Mouse (Mus musculus) midbrain, embryonic 10.5 days (tissue): ENCODE measurements around the gene Aire. TPM values are rescaled to one million over a fixed set of nuclear protein-coding genes. Genes with fewer than 3 reads are reported as not detected.
"Not testable (repeated sequence)": the region's sequence is repeated elsewhere in the genome, so short reads cannot be mapped to it uniquely, and the experiment has no call there.

Experiments
- DNase-seq: peaks from one replicate; pipeline ENCODE4 v3.0.0-alpha.2; 2017; ENCODE audit warnings: low spot score
- H3K27ac ChIP-seq: fragments of 300-500 bp; sonication (generic); replicated peaks from 2 replicates; pipeline ENCODE4 v1.5.1; 2016; ENCODE audit warnings: mild to moderate bottlenecking
- H3K27me3 ChIP-seq: fragments of 300-500 bp; sonication (generic); 2 replicates; pipeline ENCODE4 v1.6.1; 2016; ENCODE audit warnings: low read depth, mild to moderate bottlenecking; ENCODE audit not compliant: poor library complexity, severe bottlenecking
- H3K36me3 ChIP-seq: fragments of 300-500 bp; sonication (generic); 2 replicates; pipeline ENCODE4 v1.6.1; 2016; ENCODE audit warnings: mild to moderate bottlenecking, moderate library complexity
- H3K4me1 ChIP-seq: fragments of 300-500 bp; sonication (generic); 2 replicates; pipeline ENCODE4 v1.6.1; 2016
- H3K4me3 ChIP-seq: fragments of 300-500 bp; sonication (generic); 2 replicates; pipeline ENCODE4 v1.5.1; 2016; ENCODE audit warnings: mild to moderate bottlenecking, moderate library complexity
- H3K9me3 ChIP-seq: fragments of 300-500 bp; sonication (generic); replicated peaks from 2 replicates; pipeline ENCODE4 v1.6.1; 2016; ENCODE audit warnings: mild to moderate bottlenecking
- WGBS: fragments of 180-500 bp; shearing (Covaris S2); methylation state at CpG from one replicate; pipeline ENCODE4 v1.1.7; 2016; 5-methylcytosine and 5-hydroxymethylcytosine counted together
- polyA plus RNA-seq: library from polyadenylated mRNA; unstranded; fragments of >200 nt; fragmentation: Nextera tagmentation; extraction: Ambion mirVana; gene quantifications from 2 replicates; pipeline ENCODE4 v1.2.1, GENCODE M21; 2016

The Aire gene
- polyA plus RNA-seq, 1 experiment from 2014 or later: 0.12 TPM

DNA sequence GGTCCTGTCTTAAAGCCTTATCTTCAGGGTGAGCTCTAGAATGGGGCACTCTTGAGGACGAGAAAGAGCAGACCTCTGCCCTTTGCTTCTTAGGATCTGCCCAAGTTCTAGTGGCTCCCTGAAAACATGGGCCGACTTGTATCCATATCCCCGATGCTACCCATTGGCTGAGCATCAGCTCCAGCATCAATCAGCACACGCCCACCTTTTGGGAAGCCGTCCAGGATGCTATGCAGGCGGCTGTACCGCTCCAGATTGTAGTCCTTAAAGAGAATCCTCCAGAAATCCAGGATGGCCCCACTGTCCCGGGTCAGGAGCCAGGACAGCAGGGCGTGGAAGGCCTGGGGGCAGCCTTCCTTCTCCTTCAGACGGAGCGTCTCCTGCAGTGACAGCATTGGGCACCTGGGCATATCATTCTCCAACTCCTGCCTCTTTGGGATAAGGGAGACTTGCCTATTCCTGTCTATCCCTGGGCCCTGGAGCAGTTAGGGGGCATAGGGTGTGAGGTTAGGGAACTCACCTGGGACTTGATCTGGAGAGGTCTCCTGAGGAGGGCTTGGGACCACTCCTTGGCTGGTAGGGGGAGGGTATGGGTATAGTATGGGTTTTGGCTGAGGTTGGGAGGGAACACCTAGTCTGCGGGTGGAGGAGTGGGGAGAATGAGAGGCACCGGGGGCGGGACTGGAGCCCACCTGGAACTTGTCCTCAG, 559 bp downstream of the Aire start:
- DNase-seq: no peak
- H3K9me3 ChIP-seq: no peaks in the 10 kb centered on the region
- peaks cover 18% of the 10 kb centered on the region for H3K27me3 ChIP-seq
- peak overlapping the region; percentile 47 for H3K4me3 ChIP-seq
- H3K36me3 ChIP-seq: no peaks in the 10 kb centered on the region
- WGBS: 64% methylated on average over 14 of the region's 14 CpGs
- H3K27ac ChIP-seq: peak overlapping the region; percentile 74
- peaks cover 10% of the 10 kb centered on the region for H3K4me1 ChIP-seq

DNA sequence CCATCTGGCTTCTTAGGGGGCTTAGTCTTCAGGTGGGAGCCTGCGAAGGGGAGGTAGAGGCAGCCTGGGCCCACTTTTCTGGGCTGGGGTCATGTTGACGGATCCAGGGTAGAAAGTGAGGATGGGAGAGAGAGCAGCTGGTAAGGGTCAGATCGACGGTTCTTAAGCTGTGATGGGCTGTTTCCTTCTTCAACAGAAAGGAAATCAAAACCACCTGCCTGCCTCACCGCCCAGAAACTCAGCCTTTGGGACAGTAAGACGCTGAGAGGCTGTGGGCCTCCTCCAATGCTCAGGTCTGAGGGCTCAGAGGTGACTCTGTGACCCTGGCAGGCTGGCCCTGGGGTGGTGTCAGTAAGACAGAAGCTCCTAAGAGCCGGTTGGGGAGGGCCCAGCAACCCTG, 1.3 kb downstream of the Aire start:
- Histone ChIP-seq H3K27ac (no peak overlapping the region), H3K4me1 (peaks cover 10% of the 10 kb centered on the region), H3K4me3 (no peak overlapping the region), H3K36me3 (no peaks in the 10 kb centered on the region), H3K9me3 (no peaks in the 10 kb centered on the region), H3K27me3 (peaks cover 18% of the 10 kb centered on the region)
- 77% methylated on average over 7 of the region's 7 CpGs for WGBS
- DNase-seq: no peak

DNA sequence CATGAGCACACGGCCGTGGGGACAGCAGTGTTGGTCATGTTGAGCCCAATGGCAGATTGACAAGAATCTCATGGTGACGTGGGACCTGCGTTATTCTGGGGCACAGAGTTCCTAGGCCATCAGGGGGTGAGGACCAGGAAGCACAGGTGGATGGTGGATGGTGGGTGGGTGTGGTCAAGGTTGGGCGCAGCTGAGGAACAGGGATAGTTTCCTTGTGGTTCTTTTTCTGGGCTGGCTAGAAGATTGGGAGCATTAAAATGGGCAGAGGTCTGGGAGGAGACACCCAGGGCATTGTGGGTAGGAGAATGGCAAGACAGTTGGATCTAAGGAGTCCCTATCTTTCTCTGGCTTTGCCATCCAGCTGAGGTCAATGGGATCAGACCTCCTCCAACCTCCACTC, 1.8 kb downstream of the Aire start, which contains the start of gene Dnmt3l:
TSS of gene Dnmt3l (plus strand) at position 301 of the 400 bp plus-strand sequence.
- no peak for DNase-seq
- Histone ChIP-seq H3K27me3 (peaks cover 18% of the 10 kb centered on the region), H3K4me1 (peaks cover 10% of the 10 kb centered on the region), H3K27ac (no peak within 1 kb of the TSS), H3K9me3 (no peaks in the 10 kb centered on the region), H3K36me3 (no peaks in the 10 kb centered on the region), H3K4me3 (no peak within 1 kb of the TSS)
- WGBS: 95% methylated on average over 5 of the region's 5 CpGs

DNA sequence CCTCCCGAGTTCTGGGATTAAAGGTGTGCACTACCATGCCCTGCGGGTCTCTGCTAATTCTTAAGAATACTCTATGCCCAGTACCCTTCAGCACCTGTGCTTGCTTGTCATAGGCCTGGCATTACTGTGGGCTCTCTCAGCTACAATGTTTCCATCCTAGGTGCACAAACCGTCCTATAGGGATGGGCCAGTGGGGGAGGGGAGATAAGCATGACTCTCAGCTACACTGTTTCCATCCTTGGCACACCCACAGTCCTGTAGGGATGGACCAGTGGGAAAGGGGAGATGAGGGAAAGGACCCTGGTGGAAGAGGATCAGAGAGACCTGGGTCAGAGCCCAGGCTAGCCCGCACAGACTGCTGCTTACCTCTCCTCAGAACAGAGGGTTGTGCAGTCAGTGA, 6.3 kb downstream of the Aire start:
- no peak for DNase-seq
- Histone ChIP-seq H3K4me1 (no peaks in the 10 kb centered on the region), H3K27me3 (peaks cover under 1% of the 10 kb centered on the region; the same call in 1 of the 2 replicates), H3K4me3 (no peak overlapping the region), H3K27ac (no peak overlapping the region), H3K9me3 (no peaks in the 10 kb centered on the region), H3K36me3 (no peaks in the 10 kb centered on the region)
- WGBS: 81% methylated on average over 4 of the region's 4 CpGs

DNA sequence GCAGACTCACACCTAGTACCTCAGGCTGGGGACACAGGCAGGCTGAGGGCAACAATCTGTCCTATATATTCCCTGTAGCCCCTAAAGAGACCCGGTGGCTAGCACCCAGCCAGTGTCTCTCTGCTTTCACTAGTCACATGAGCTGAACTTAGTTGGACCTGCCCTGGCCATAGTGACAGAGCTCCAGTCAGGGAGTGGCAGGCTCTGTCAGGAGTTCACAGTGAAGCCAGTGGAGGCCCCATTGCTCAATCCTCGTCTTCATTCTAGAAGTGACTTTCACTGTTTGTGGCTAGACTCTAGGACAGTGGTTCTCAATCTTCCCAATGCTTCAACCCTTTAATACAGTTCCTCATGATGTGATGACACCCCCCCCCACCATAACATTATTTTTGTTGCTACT, 11.4 kb downstream of the Aire start:
- H3K36me3 ChIP-seq: no peaks in the 10 kb centered on the region
- DNase-seq: no peak
- no peaks in the 10 kb centered on the region for H3K4me1 ChIP-seq
- no peak overlapping the region for H3K4me3 ChIP-seq
- H3K9me3 ChIP-seq: no peaks in the 10 kb centered on the region
- whole genome bisulfite sequencing: 93% methylated on average over 2 of the region's 2 CpGs
- no peak overlapping the region for H3K27ac ChIP-seq
- no peaks in the 10 kb centered on the region for H3K27me3 ChIP-seq

DNA sequence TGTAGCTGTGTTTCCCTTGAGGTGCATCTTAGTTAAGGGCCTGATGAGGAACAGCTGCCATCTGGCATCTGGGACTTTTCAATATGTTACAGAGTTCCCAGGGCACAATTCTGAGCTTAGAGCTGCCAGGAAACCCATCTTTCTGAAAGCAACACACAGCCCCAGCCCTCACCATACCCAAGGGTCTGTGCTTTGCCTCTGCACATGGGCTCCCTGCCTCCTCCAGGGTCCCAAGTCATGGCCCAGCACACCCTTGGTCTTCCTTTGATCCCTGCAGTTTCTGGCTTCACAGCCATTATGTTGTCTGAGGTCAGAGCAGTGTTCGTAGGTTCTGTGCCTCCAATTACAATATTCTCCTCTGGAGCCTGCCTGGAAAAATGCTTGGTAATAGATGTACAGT, 14.3 kb downstream of the Aire start:
- Histone ChIP-seq H3K9me3 (no peaks in the 10 kb centered on the region), H3K36me3 (no peaks in the 10 kb centered on the region), H3K4me1 (no peaks in the 10 kb centered on the region), H3K27me3 (no peaks in the 10 kb centered on the region), H3K4me3 (no peak overlapping the region), H3K27ac (no peak overlapping the region)
- no peak for DNase-seq
- 85% methylated on average over 1 of the region's 1 CpGs for WGBS

DNA sequence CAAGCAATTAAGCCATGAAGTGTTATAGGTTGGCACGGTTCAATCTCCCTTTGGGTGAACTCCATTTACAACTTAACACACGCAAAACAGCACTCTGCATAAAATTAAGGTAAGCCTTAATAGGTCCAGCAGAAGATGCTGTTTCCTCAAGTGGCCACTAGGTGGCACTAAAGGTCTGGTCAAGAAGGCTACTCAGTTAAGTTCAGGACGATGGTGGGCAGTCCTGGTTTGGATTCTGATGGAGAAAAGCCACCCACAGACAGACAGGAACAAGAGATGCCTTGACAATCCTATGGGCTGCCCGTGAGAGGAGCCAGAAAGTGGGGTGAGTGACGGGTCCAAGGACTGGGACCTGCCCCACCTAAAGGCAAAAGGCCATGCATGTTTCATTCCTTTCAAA, 15.3 kb downstream of the Aire start:
- peak; percentile 77 for DNase-seq
- H3K27ac ChIP-seq: no peak overlapping the region
- H3K9me3 ChIP-seq: no peaks in the 10 kb centered on the region
- WGBS: 7% methylated on average over 5 of the region's 5 CpGs
- H3K4me1 ChIP-seq: no peaks in the 10 kb centered on the region
- no peaks in the 10 kb centered on the region for H3K27me3 ChIP-seq
- H3K4me3 ChIP-seq: no peak overlapping the region
- H3K36me3 ChIP-seq: no peaks in the 10 kb centered on the region

DNA sequence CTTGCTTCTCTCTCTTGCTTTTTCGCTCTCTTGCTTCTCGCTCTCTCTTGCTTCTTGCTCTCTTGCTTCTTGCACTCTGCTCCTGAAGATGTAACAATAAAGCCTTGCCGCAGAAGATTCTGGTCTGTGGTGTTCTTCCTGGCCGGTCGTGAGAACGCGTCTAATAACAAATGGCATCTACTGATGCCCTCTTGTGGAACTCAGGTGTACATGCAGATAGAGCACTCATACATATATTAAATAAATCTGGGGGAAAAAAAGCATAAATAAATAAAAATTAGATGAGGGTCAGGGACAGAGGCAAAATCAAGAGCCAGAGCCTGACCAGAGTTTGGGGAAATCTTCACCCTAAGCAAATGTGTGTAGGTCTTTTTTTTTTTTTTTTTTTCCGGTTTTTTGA, 18.0 kb downstream of the Aire start:
- H3K27ac ChIP-seq, DNase-seq, H3K4me3 ChIP-seq, H3K36me3 ChIP-seq, H3K9me3 ChIP-seq, H3K27me3 ChIP-seq, H3K4me1 ChIP-seq: not testable (repeated sequence)
- whole genome bisulfite sequencing: 78% methylated on average over 6 of the region's 8 CpGs

DNA sequence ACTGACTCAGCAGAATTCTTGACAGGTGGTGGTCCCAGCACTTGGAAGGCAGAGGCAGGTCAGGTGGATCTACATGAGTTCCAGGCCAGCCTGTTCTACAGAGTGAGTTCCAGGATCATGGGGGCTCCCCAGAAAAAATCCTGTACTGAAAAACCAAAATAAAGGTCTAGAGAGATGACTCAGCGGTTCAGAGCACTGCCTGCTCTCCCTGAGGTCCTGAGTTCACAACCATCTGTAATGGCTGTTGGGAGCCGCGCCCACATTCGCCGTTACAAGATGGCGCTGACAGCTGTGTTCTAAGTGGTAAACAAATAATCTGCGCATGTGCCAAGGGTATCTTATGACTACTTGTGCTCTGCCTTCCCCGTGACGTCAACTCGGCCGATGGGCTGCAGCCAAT, 23.4 kb downstream of the Aire start:
- not testable (repeated sequence) for DNase-seq, H3K36me3 ChIP-seq, H3K4me3 ChIP-seq, H3K4me1 ChIP-seq, H3K9me3 ChIP-seq, H3K27me3 ChIP-seq, H3K27ac ChIP-seq
- 100% methylated on average over 7 of the region's 11 CpGs for WGBS

DNA sequence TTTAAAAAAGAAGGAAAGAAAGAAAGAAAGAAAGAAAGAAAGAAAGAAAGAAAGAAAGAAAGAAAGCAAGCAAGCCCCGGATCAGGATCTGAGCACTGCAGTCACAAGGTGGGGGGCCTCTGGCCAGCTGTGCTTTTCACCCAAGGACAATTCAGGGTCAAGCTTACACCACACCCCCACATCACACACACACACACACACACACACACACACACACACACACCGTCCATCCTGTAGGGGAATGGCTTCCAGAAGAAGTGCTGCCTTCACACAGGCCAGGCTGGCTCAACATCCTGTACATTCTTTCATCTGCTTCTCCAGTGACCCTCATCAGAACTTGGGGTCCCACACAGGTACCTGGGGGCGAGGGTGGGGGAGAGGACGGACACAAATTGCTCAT, 24.1 kb downstream of the Aire start:
- 87% methylated on average over 4 of the region's 4 CpGs for WGBS
- DNase-seq: no peak
- H3K9me3 ChIP-seq: no peaks in the 10 kb centered on the region; the same call in 1 of the 2 replicates
- no peak overlapping the region for H3K27ac ChIP-seq
- no peaks in the 10 kb centered on the region for H3K36me3 ChIP-seq
- peaks cover 3% of the 10 kb centered on the region for H3K4me1 ChIP-seq
- no peaks in the 10 kb centered on the region for H3K27me3 ChIP-seq
- peak overlapping the region; percentile 46 for H3K4me3 ChIP-seq

DNA sequence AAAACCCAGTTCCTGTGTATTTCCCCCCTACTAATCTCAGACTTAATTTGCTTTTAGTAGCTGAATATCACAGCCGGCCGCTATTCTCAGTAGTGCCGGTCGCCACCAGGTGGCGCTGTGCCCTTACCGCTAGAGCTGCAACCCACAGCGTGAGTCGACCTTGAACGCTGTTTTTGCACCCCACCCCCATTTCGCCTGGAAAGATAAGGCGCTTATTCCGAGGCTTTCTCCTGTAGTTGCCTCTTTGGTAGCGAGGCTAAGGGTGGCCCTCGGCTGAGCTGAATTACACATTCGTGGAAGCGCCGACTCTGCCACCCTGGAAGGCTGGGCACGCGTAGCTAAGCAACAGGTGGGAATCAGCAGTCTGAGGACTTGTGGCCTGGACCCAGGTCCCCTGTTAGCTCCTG, 24.6 kb downstream of the Aire start:
- peak overlapping the region; percentile 42; the same call in 1 of the 2 replicates for H3K27ac ChIP-seq
- H3K36me3 ChIP-seq: no peaks in the 10 kb centered on the region
- WGBS: 20% methylated on average over 19 of the region's 19 CpGs
- no peaks in the 10 kb centered on the region; the same call in 1 of the 2 replicates for H3K9me3 ChIP-seq
- peaks cover 3% of the 10 kb centered on the region for H3K4me1 ChIP-seq
- DNase-seq: peak; percentile 82
- peak overlapping the region; percentile 46 for H3K4me3 ChIP-seq
- H3K27me3 ChIP-seq: no peaks in the 10 kb centered on the region

DNA sequence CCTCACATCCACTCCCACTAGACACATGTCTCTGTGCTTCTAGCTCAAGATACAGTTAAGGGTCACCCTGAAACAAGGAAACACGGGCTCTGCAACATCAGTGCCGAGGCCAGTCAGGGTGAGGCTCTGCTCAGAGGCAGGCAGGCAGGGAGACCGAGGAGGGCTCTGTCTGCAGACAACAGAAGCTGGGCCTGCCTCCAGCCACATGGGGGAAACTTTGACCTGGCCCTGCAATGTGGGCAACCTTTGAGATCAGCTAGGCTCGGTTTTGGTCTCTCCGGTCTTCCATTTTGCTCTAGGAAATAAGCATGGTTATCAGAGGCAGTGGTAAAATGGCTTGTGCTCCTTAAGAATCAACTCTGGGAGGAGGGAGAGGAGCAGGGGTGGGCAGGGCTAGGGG, 27.0 kb downstream of the Aire start:
- Histone ChIP-seq H3K4me3 (no peak overlapping the region), H3K4me1 (peaks cover 3% of the 10 kb centered on the region), H3K36me3 (no peaks in the 10 kb centered on the region), H3K9me3 (no peaks in the 10 kb centered on the region; the same call in 1 of the 2 replicates), H3K27me3 (no peaks in the 10 kb centered on the region), H3K27ac (no peak overlapping the region)
- DNase-seq: no peak
- 53% methylated on average over 5 of the region's 5 CpGs for WGBS

DNA sequence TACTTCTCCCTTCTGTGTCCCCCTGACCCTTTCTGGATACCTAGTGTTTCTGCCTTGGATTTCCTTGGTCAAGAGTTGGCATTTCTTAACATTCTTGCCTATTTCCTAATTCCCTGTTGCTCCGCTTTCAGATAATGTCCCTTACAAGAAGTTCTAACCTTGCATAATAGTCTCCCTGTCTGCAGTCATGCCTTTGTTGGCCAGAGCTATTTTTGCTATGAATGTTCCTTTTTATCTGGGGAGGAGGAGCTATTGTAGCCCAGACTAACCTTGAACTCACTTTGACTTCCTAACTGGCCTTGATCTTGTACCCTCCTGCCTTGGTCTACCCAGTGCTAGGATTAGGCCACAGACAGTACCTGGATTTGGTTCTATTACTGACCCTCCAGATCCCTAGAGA, 27.9 kb downstream of the Aire start:
- WGBS: 100% methylated on average over 1 of the region's 1 CpGs
- Histone ChIP-seq H3K9me3 (no peaks in the 10 kb centered on the region; the same call in 1 of the 2 replicates), H3K4me3 (no peak overlapping the region), H3K27ac (no peak overlapping the region), H3K4me1 (peaks cover 4% of the 10 kb centered on the region), H3K27me3 (peaks cover 6% of the 10 kb centered on the region; the same call in 1 of the 2 replicates), H3K36me3 (no peaks in the 10 kb centered on the region)
- DNase-seq: no peak
